Mouse (Mus musculus) forebrain, embryonic 12.5 days (tissue): ENCODE data around the gene Cdk18. TPM values are rescaled to one million over a fixed set of nuclear protein-coding genes. Genes with fewer than 3 reads are reported as not detected.

Experiments used
- ATAC-seq: fragments of 200-750 bp; cut with Nextera tagmentation; 2 replicates; pipeline ENCODE4 v1.8.0; 2017; ENCODE audit warnings: moderate TSS enrichment; ENCODE audit not compliant: low FRiP score
- H3K27ac ChIP-seq: fragments of 300-500 bp; sonication (generic); 2 replicates; pipeline ENCODE4 v1.5.1; 2016; ENCODE audit warnings: mild to moderate bottlenecking
- H3K27me3 ChIP-seq: fragments of 300-500 bp; sonication (generic); 2 replicates; pipeline ENCODE4 v1.6.1; 2016; ENCODE audit warnings: mild to moderate bottlenecking
- H3K36me3 ChIP-seq: fragments of 300-500 bp; sonication (generic); replicated peaks from 2 replicates; pipeline ENCODE4 v1.6.1; 2016; ENCODE audit warnings: mild to moderate bottlenecking
- H3K4me1 ChIP-seq: fragments of 300-500 bp; sonication (generic); 2 replicates; pipeline ENCODE4 v1.6.1; 2016
- H3K4me2 ChIP-seq: fragments of 300-500 bp; sonication (generic); 2 replicates; pipeline ENCODE4 v1.6.1; 2016; ENCODE audit warnings: mild to moderate bottlenecking, moderate library complexity
- H3K4me3 ChIP-seq: fragments of 300-500 bp; sonication (generic); replicated peaks from 2 replicates; pipeline ENCODE4 v1.5.1; 2016; ENCODE audit warnings: mild to moderate bottlenecking
- H3K9ac ChIP-seq: fragments of 300-500 bp; sonication (generic); 2 replicates; pipeline ENCODE4 v1.6.1; 2016; ENCODE audit warnings: mild to moderate bottlenecking
- H3K9me3 ChIP-seq: fragments of 300-500 bp; sonication (generic); 2 replicates; pipeline ENCODE4 v1.6.1; 2016
- WGBS: fragments of 180-500 bp; shearing (Covaris S2); methylation state at CpG from one replicate; pipeline ENCODE4 v1.1.7; 2016; 5-methylcytosine and 5-hydroxymethylcytosine counted together
- polyA plus RNA-seq: library from polyadenylated mRNA; unstranded; fragments of >200 nt; fragmentation: Nextera tagmentation; extraction: Ambion mirVana; gene quantifications from 2 replicates; pipeline ENCODE4 v1.2.1, GENCODE M21; 2016

Gene Cdk18
- polyA plus RNA-seq, 1 experiment from 2014 or later, result 1.0 TPM

DNA sequence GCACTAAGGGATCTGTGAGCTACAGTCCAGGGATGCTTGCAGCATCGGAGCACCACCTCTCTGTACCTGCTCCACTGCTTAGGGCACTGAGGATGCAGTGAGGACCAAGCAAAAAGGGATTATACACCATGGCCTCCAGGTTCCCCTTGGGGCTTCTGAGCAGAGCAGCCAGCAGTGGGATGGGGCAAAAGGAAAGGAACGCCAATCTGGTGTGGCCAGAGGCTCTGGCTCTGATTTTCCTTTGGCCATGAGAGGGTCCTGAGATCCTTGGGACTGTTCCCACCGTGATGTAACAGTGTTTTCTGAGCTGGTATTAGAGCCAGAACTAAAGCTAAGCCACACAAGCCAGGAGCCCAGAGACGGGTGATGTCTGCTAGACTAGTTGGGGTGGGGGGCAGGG is 20.2 kb upstream of the Cdk18 start:
- H3K27ac ChIP-seq, result peak overlapping the region; percentile 0; the same call in 1 of the 2 replicates
- peaks cover 42% of the 10 kb centered on the region for H3K4me1 ChIP-seq
- H3K4me2 ChIP-seq, result no peak overlapping the region
- no peaks in the 10 kb centered on the region for H3K9me3 ChIP-seq
- H3K9ac ChIP-seq, result no peak overlapping the region
- 60% methylated on average over 4 of the region's 4 CpGs for WGBS
- no peak overlapping the region for H3K4me3 ChIP-seq
- no peak for ATAC-seq
- H3K27me3 ChIP-seq, result peaks cover 31% of the 10 kb centered on the region
- H3K36me3 ChIP-seq, result no peaks in the 10 kb centered on the region

DNA sequence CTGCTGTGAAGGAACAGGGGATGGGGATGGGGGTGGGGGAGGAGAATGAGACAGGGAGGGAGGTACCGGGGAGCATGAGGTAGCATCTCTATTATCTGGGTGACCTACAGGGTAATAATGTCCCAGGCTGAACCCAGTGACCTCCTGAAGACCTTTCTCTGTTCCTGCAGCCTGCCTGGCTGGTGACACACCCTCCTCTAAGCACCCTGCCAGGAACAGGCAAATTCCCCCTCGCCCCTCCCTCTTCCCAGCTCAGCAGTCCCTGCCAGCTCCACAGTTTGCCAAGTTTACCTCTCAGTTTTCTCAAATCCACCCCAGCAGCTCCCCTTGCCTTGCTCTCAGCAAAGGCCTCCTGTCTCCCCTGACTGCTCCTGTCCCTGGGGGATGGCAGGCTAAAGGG is 19.3 kb upstream of the Cdk18 start:
- Histone ChIP-seq H3K9me3 (no peaks in the 10 kb centered on the region), H3K27ac (no peak overlapping the region), H3K9ac (no peak overlapping the region), H3K36me3 (no peaks in the 10 kb centered on the region), H3K27me3 (peaks cover 31% of the 10 kb centered on the region), H3K4me3 (no peak overlapping the region), H3K4me1 (peaks cover 38% of the 10 kb centered on the region), H3K4me2 (no peak overlapping the region)
- 23% methylated on average over 2 of the region's 2 CpGs for WGBS
- ATAC-seq, result no peak

DNA sequence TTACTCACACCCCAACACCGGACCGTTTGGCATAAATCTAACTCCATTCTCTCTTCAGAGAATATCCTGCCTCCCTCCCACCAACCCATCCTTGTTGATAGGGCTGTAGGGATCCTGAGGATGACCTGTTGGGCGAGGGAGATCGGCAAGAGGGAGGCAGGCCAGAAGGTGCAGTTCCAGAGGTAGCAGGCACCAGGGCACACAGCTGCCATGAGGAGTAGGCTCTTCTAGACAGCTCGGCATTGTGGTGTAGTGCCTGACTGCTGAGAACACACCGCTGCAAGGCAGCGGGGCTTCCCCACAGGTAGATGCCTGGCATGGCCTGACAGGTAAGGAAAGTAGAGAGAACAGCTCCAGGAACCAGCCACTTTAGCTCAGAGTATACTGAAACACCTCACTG is 18.3 kb upstream of the Cdk18 start:
- Histone ChIP-seq H3K9me3 (no peaks in the 10 kb centered on the region), H3K27ac (no peak overlapping the region), H3K4me2 (peak overlapping the region; percentile 36), H3K4me3 (no peak overlapping the region), H3K9ac (0 out of 2 replicates have a peak overlapping the region, but pooled peaks have one; percentile 9), H3K27me3 (peaks cover 25% of the 10 kb centered on the region), H3K4me1 (peaks cover 38% of the 10 kb centered on the region), H3K36me3 (no peaks in the 10 kb centered on the region)
- ATAC-seq, result no peak
- 27% methylated on average over 7 of the region's 7 CpGs for WGBS

DNA sequence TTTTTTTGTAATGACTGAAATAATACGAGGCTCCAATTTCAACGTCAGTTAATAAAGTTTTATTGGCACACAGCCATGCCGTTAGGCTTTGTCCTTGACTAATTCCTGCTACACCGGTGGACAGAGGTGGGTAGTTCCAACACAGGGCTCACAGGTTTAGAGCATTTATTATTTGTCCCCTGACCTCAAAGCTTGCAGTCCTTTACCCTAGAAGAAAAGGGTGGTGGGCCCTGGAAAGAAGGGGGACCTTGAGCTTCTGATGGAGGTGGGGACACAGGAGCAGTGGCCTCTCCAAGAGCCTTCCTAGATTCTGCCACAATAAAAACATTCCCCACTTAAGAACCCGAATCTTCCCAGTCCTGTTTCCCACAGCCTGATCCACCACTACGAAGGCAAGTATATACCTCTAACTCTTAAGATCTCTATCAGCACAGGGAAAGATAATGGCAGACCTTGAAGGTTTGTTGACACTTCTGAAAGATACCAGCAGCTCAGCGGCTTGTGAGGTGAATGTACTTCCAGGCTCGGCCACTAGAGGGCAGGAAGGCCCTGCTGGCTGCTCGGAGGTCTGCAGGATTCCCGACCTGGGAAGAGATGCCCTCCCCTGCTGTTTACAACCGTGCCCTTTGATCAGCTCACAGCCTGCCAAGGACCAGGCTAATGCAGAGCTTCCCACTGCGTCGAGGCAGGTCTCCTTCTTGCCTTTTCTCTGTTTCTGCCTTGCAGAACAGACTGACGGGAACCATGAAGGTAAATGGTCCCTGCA is 17.7 kb upstream of the Cdk18 start:
- H3K9ac ChIP-seq, result 0 out of 2 replicates have a peak overlapping the region, but pooled peaks have one; percentile 9

DNA sequence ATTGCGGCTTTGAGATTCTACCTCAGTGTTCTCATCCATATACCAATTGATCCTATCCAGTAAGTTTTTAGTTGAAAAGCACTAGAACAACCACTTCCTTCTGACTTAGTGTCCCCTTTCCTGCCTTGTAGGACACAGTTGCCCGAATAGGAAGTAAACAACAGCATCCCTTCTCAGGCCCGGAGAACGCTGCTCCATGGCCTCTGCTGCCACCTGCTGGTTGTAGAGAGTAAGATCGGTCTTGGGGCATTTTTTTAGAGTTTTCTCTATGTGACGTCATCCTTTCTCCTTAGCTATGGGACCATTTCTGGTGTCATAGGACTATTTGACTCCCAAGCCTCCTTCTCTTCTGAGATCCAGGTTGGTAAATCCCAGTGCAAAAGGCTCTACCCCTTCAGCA is 16.3 kb upstream of the Cdk18 start:
- H3K9me3 ChIP-seq, result no peaks in the 10 kb centered on the region
- peaks cover 21% of the 10 kb centered on the region for H3K27me3 ChIP-seq
- no peak overlapping the region for H3K27ac ChIP-seq
- no peak overlapping the region for H3K4me2 ChIP-seq
- peaks cover 32% of the 10 kb centered on the region for H3K4me1 ChIP-seq
- no peak overlapping the region for H3K4me3 ChIP-seq
- H3K9ac ChIP-seq, result no peak overlapping the region
- ATAC-seq, result peak; percentile 7; the same call in 1 of the 2 replicates
- no peaks in the 10 kb centered on the region for H3K36me3 ChIP-seq
- 12% methylated on average over 6 of the region's 6 CpGs for WGBS

More for the DNA sequence above, 17.7 kb upstream of the Cdk18 start:
- Histone ChIP-seq H3K4me2 (peak overlapping the region; percentile 36), H3K36me3 (no peaks in the 10 kb centered on the region), H3K27ac (no peak overlapping the region), H3K4me3 (no peak overlapping the region), H3K4me1 (peaks cover 38% of the 10 kb centered on the region), H3K27me3 (peaks cover 25% of the 10 kb centered on the region), H3K9me3 (no peaks in the 10 kb centered on the region)
- 24% methylated on average over 14 of the region's 14 CpGs for WGBS
- peak; percentile 73 for ATAC-seq

DNA sequence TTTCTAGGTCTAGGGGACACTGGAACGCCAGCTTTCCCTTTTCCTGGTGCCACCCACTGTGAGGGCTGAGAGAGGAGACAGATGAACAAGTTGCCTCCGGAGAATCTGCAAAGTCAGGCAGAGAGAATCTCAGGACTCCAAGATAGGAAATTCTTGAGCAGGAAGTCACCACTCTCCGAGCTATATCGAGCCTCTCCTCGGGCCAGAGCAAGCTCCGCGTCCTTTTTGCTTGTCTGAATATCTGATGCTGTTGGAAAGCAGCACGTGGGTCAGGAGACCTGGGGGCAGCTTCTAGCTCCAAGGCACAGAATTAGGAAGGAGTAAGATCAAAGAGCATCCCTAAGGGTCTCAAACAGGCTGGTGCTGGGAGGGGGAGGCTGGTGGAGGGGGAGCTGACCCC is 14.2 kb upstream of the Cdk18 start:
- peaks cover 17% of the 10 kb centered on the region for H3K4me1 ChIP-seq
- no peaks in the 10 kb centered on the region for H3K9me3 ChIP-seq
- ATAC-seq, result no peak
- no peaks in the 10 kb centered on the region for H3K36me3 ChIP-seq
- no peak overlapping the region for H3K9ac ChIP-seq
- no peak overlapping the region for H3K4me3 ChIP-seq
- 12% methylated on average over 8 of the region's 8 CpGs for WGBS
- no peak overlapping the region for H3K4me2 ChIP-seq
- H3K27ac ChIP-seq, result no peak overlapping the region
- H3K27me3 ChIP-seq, result peaks cover 13% of the 10 kb centered on the region

DNA sequence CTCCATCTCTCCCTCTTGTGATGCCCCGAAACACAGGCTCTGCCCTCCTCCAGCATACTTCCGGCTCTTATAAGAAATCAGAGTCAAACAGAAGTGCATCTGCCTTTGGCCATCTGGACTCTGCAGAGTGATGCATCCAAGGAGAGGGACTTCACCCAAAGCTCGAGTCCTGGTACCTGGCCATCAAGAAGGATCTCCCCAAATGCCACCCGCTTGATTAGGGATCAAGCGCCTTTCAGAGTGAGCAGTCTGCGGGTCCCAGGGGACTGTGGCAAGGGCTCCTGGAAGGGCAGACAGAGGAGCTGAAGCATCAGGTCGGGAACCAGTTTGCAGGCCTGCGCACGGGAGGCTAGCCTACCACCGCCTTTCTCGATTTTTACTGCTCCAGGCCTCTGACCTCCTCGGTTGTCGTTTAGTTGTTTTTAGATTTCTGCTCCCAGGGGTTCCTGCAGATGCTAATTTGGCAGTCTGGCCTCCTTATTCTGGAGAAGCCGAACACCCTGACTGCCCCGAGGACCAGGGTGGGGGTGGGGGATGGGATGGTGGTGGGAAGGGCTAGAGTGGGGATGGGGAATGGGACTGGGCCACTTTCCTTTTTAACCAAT is 13.7 kb upstream of the Cdk18 start:
- no peak for ATAC-seq
- peaks cover 12% of the 10 kb centered on the region for H3K4me1 ChIP-seq
- no peak overlapping the region for H3K4me2 ChIP-seq
- H3K27me3 ChIP-seq, result peaks cover 8% of the 10 kb centered on the region
- H3K9ac ChIP-seq, result no peak overlapping the region
- H3K4me3 ChIP-seq, result no peak overlapping the region
- H3K36me3 ChIP-seq, result no peaks in the 10 kb centered on the region
- no peak overlapping the region for H3K27ac ChIP-seq
- no peaks in the 10 kb centered on the region for H3K9me3 ChIP-seq
- WGBS, result 27% methylated on average over 15 of the region's 15 CpGs

DNA sequence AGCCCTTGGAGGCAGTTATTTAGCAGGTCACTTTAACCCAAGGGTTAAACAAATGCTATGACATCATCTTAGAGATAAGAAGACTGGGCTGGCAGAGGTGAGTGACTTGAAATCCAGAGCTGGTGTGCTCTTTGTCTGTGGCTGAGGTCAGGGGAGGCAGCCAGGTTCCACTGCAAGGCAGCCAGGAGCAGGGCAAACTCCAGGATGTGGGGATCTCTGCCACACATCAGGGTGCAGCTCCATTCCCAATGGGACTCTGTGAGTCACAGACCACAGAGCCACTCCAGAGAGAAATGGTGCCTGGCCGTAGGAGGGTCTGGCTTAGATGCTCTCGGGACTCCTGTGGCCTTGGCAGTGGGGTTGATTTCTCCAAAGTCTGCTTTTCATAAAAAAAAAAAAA is 12.4 kb upstream of the Cdk18 start:
- H3K9me3 ChIP-seq, result no peaks in the 10 kb centered on the region
- no peak overlapping the region for H3K4me2 ChIP-seq
- no peaks in the 10 kb centered on the region for H3K27me3 ChIP-seq
- peaks cover 5% of the 10 kb centered on the region; the same call in 1 of the 2 replicates for H3K4me1 ChIP-seq
- no peak overlapping the region for H3K9ac ChIP-seq
- no peak for ATAC-seq
- H3K4me3 ChIP-seq, result no peak overlapping the region
- no peak overlapping the region for H3K27ac ChIP-seq
- H3K36me3 ChIP-seq, result no peaks in the 10 kb centered on the region
- WGBS, result 69% methylated on average over 2 of the region's 2 CpGs

DNA sequence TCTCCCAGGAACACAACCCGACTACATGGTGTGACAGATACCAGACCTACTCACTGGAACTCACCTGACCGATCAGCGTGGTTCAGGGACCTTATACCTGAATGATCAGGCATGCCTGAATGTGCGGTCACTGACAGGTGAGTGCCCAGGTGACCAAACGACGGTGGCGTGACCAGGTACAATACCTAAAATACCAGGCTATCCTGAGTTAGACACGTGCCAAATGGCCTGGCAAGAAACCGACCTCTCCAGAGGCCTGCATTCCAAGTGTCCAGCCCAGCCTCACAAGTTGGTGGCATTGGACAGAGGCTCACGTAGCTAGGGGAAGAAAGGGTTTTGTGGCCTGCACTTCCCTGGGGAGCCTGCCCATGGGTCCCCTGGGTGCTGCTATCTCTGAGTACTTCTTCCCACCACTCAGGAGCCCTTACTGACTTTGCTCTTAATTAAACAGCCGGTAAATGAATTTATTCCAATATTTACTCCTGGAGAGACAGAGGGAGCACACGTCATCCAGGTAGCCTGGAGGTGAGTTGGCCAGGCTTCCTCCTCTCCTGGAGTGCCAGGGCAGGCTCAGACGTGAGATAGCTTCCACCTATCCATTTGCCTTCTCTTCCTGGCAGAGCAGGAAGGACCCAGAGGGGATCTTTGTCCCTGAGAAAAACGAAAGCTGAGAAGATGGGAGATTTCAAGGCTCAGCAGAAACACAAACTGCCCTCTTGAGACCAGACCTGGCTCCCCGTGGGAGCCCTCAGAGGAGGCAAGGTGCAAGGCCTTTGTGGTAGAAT is 11.5 kb upstream of the Cdk18 start:
- H3K27me3 ChIP-seq, result no peaks in the 10 kb centered on the region
- no peak overlapping the region for H3K4me2 ChIP-seq
- no peaks in the 10 kb centered on the region for H3K36me3 ChIP-seq
- H3K9ac ChIP-seq, result no peak overlapping the region
- H3K27ac ChIP-seq, result no peak overlapping the region
- WGBS, result 76% methylated on average over 15 of the region's 15 CpGs
- H3K4me3 ChIP-seq, result no peak overlapping the region
- ATAC-seq, result no peak
- H3K4me1 ChIP-seq, result peaks cover 5% of the 10 kb centered on the region; the same call in 1 of the 2 replicates
- H3K9me3 ChIP-seq, result no peaks in the 10 kb centered on the region

DNA sequence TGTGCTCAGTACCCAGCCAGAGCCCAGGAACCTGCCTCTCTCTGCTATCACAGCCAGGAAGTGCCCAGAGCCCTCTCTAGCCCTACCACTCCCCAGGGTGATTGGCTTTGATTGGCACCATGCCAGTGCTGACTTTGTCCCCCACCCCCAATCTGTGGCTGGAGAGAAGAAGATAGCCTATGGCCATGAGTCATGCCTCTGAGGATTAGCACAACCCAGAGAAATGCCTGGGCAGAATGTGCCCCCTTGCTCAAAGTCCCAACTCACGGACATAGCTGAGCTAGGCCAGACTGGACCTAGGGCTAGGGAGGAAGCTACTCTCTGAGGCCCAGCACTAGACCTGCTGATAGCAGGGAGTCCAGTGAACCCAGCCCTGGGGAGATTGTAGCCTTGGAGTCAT is 10.7 kb upstream of the Cdk18 start:
- Histone ChIP-seq H3K4me2 (no peak overlapping the region), H3K27ac (no peak overlapping the region), H3K9ac (peak overlapping the region; percentile 17; the same call in 1 of the 2 replicates), H3K36me3 (no peaks in the 10 kb centered on the region), H3K9me3 (no peaks in the 10 kb centered on the region), H3K4me1 (peaks cover 5% of the 10 kb centered on the region; the same call in 1 of the 2 replicates), H3K4me3 (no peak overlapping the region), H3K27me3 (no peaks in the 10 kb centered on the region)
- WGBS, result 53% methylated on average over 1 of the region's 1 CpGs
- no peak for ATAC-seq

DNA sequence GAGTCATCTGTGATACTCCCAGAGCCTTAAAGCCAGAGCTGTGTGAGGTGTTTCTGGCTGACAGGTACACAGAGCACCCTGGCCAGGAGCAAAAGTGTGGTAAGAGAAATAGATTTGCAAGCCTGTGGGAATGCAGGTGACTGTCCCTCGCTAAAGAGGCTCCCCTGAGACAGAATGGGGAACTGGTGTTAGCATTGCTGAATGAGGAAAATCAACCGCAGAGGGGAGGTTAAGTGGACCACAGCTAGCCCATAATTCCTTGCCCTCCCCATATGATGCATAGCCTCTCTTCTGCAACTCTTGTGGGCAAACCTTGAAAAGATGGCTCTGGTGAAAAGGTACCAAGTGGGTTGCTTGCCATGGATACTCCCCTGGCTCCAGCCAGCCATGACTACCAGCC is 9.9 kb upstream of the Cdk18 start:
- no peak overlapping the region for H3K4me2 ChIP-seq
- ATAC-seq, result no peak
- H3K27me3 ChIP-seq, result no peaks in the 10 kb centered on the region
- 77% methylated on average over 2 of the region's 2 CpGs for WGBS
- H3K9me3 ChIP-seq, result no peaks in the 10 kb centered on the region
- no peak overlapping the region for H3K9ac ChIP-seq
- no peak overlapping the region for H3K27ac ChIP-seq
- no peak overlapping the region for H3K4me3 ChIP-seq
- peaks cover 9% of the 10 kb centered on the region for H3K4me1 ChIP-seq
- H3K36me3 ChIP-seq, result no peaks in the 10 kb centered on the region

DNA sequence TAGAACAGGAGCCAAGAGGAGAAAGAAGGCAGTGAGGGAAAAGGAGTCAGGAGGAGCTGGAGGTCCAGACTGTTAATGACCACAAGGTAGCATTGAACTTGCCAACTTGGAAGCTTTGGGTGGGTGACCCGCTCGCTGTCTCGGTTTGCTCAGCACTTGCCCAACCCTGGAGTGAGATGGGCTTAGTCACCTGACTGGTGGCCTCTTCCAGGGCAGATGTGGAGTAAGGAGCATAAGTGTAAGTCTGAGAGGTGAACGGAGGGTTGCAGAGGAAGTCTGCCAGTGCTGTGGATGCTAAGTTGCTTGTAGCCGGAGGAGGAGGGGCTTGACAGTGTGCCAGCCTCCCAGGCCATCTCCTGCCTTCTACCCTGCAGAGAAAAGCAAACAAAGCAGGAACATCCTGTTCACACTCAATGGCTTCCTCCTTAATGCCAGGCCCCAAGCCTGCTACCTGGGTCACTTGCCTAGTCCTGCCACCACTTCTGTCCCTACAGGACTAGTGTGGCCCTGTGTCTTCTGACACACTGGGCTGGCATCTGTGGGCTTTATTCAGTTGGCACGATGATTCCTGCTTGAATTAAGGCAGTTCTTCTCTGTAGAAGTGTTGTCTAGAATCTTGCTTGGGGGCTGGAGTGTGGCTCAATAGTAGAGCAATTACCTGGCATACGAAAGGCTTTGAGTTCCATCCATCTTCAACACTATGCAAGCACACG is 6.6 kb upstream of the Cdk18 start:
- WGBS, result 89% methylated on average over 8 of the region's 8 CpGs
- H3K4me3 ChIP-seq, result no peak overlapping the region
- no peak overlapping the region for H3K27ac ChIP-seq
- H3K9ac ChIP-seq, result no peak overlapping the region
- ATAC-seq, result no peak
- no peaks in the 10 kb centered on the region for H3K36me3 ChIP-seq
- H3K9me3 ChIP-seq, result no peaks in the 10 kb centered on the region
- peaks cover 21% of the 10 kb centered on the region for H3K4me1 ChIP-seq
- no peak overlapping the region for H3K4me2 ChIP-seq
- H3K27me3 ChIP-seq, result peaks cover 10% of the 10 kb centered on the region; the same call in 1 of the 2 replicates
